Mouse (Mus musculus): ENCODE measurements at regions not wholly inside any gene's neighbourhood (a gene's known extent, or its start where the extent isn't known, plus 50 kb on each side); places are given as distances from the start of the nearest gene placed in this dataset.

GRCm38 (mm10) chr16:25051044-25051443, 235.6 kb upstream of the Tprg start:
- TF ChIP-seq CTCF (IDR thresholded peaks at IDR 0.05; ENCODE audit: low read depth) (no peak), EP300 (IDR thresholded peaks at IDR 0.05; ENCODE audit: low read depth) (no peak)

Data from liver, postnatal 0 days (tissue).